Mouse (Mus musculus) hindbrain, embryonic 16.5 days (tissue): ENCODE results near the gene Fkbp5. TPM values are rescaled to one million over a fixed set of nuclear protein-coding genes. Genes with fewer than 3 reads are reported as not detected.

ENCODE experiments used
- ATAC-seq: fragments of 200-750 bp; cut with Nextera tagmentation; 2 replicates; pipeline ENCODE4 v1.8.0; 2017; ENCODE audit warnings: moderate TSS enrichment, moderate library complexity
- H3K27ac ChIP-seq: fragments of 300-500 bp; sonication (generic); 2 replicates; pipeline ENCODE4 v1.5.1; 2014; ENCODE audit warnings: low read depth, mild to moderate bottlenecking, control low read depth, low read length, moderate library complexity
- H3K27me3 ChIP-seq: fragments of 300-500 bp; sonication (generic); replicated peaks from 2 replicates; pipeline ENCODE4 v1.6.1; 2014; ENCODE audit warnings: low read length; ENCODE audit not compliant: control insufficient read depth, insufficient read depth
- H3K36me3 ChIP-seq: fragments of 300-500 bp; sonication (generic); 2 replicates; pipeline ENCODE4 v1.6.1; 2014; ENCODE audit warnings: mild to moderate bottlenecking, low read length, moderate library complexity, mixed read lengths; ENCODE audit not compliant: control insufficient read depth, insufficient read depth
- H3K4me1 ChIP-seq: fragments of 300-500 bp; sonication (generic); 2 replicates; pipeline ENCODE4 v1.6.1; 2014; ENCODE audit warnings: low read depth, low read length; ENCODE audit not compliant: control insufficient read depth, insufficient read depth
- H3K4me2 ChIP-seq: fragments of 300-500 bp; sonication (generic); 2 replicates; pipeline ENCODE4 v1.6.1; 2014; ENCODE audit warnings: mild to moderate bottlenecking, low read length, control low read depth, moderate library complexity
- H3K4me3 ChIP-seq: fragments of 300-500 bp; sonication (generic); 2 replicates; pipeline ENCODE4 v1.5.1; 2014; ENCODE audit warnings: mild to moderate bottlenecking, low read length, control low read depth, moderate library complexity
- H3K9ac ChIP-seq: fragments of 300-500 bp; sonication (generic); 2 replicates; pipeline ENCODE4 v1.6.1; 2014; ENCODE audit warnings: low read depth, mild to moderate bottlenecking, control low read depth, low read length, moderate library complexity
- H3K9me3 ChIP-seq: fragments of 300-500 bp; sonication (generic); 2 replicates; pipeline ENCODE4 v1.6.1; 2014; ENCODE audit warnings: mild to moderate bottlenecking, low read length, moderate library complexity; ENCODE audit not compliant: control insufficient read depth
- WGBS: fragments of 180-500 bp; shearing (Covaris S2); extraction: QIAGEN DNeasy Blood & Tissue Kit; methylation state at CpG from one replicate; pipeline ENCODE4 v1.1.7; 2014; 5-methylcytosine and 5-hydroxymethylcytosine counted together
- polyA plus RNA-seq: library from polyadenylated mRNA; unstranded; fragments of >200 nt; fragmentation: Nextera tagmentation; extraction: Ambion mirVana; gene quantifications from 2 replicates; pipeline ENCODE4 v1.2.1, GENCODE M21; 2015

The Fkbp5 gene
- polyA plus RNA-seq, 1 experiment from 2014 or later = 26.7 TPM

- Histone ChIP-seq H3K9ac (peak overlapping the region; percentile 91), H3K36me3 (no peaks in the 10 kb centered on the region), H3K4me3 (peak overlapping the region; percentile 97), H3K9me3 (no peaks in the 10 kb centered on the region), H3K27ac (peak overlapping the region; percentile 86), H3K4me1 (no peaks in the 10 kb centered on the region; the same call in 1 of the 2 replicates), H3K27me3 (no peaks in the 10 kb centered on the region), H3K4me2 (peak overlapping the region; percentile 83)
- WGBS = 4% methylated on average over 30 of the region's 30 CpGs
- peak; percentile 1; the same call in 1 of the 2 replicates for ATAC-seq
These were observed 32.5 kb downstream of the Fkbp5 start for GRCm38 (mm10) chr17:28484704-28485445.

- Histone ChIP-seq H3K9ac (no peak overlapping the region), H3K27me3 (no peaks in the 10 kb centered on the region), H3K4me3 (no peak overlapping the region), H3K9me3 (no peaks in the 10 kb centered on the region), H3K4me1 (no peaks in the 10 kb centered on the region), H3K4me2 (no peak overlapping the region), H3K27ac (no peak overlapping the region), H3K36me3 (0 out of 2 replicates have a peak, but pooled peaks cover 2% of the 10 kb centered on the region)
- 91% methylated on average over 8 of the region's 8 CpGs for WGBS
- no peak for ATAC-seq
These were observed 39.9 kb downstream of the Fkbp5 start for GRCm38 (mm10) chr17:28477421-28477820.

- Histone ChIP-seq H3K4me2 (no peak overlapping the region), H3K4me1 (no peaks in the 10 kb centered on the region), H3K27me3 (no peaks in the 10 kb centered on the region), H3K9ac (no peak overlapping the region), H3K27ac (no peak overlapping the region), H3K36me3 (0 out of 2 replicates have a peak, but pooled peaks cover 2% of the 10 kb centered on the region), H3K9me3 (no peaks in the 10 kb centered on the region), H3K4me3 (no peak overlapping the region)
- ATAC-seq = no peak
These were observed 40.9 kb downstream of the Fkbp5 start for GRCm38 (mm10) chr17:28476441-28476840.

GRCm38 (mm10) chr17:28475593-28476325, 41.6 kb downstream of the Fkbp5 start:
- H3K27ac ChIP-seq = no peak overlapping the region
- no peaks in the 10 kb centered on the region for H3K27me3 ChIP-seq
- WGBS = 65% methylated on average over 3 of the region's 3 CpGs
- no peaks in the 10 kb centered on the region for H3K9me3 ChIP-seq
- no peak overlapping the region for H3K9ac ChIP-seq
- ATAC-seq = no peak
- H3K36me3 ChIP-seq = 0 out of 2 replicates have a peak, but pooled peaks cover 2% of the 10 kb centered on the region
- H3K4me1 ChIP-seq = no peaks in the 10 kb centered on the region
- H3K4me2 ChIP-seq = no peak overlapping the region
- no peak overlapping the region for H3K4me3 ChIP-seq

- no peak overlapping the region for H3K4me3 ChIP-seq
- no peak overlapping the region for H3K4me2 ChIP-seq
- H3K9me3 ChIP-seq = no peaks in the 10 kb centered on the region
- ATAC-seq = no peak
- 0 out of 2 replicates have a peak, but pooled peaks cover 2% of the 10 kb centered on the region for H3K36me3 ChIP-seq
- 56% methylated on average over 5 of the region's 5 CpGs for WGBS
- no peaks in the 10 kb centered on the region for H3K27me3 ChIP-seq
- no peak overlapping the region for H3K9ac ChIP-seq
- H3K4me1 ChIP-seq = no peaks in the 10 kb centered on the region; the same call in 1 of the 2 replicates
- no peak overlapping the region for H3K27ac ChIP-seq
These were observed 44.6 kb downstream of the Fkbp5 start for GRCm38 (mm10) chr17:28472696-28473095.

- no peaks in the 10 kb centered on the region for H3K27me3 ChIP-seq
- no peak overlapping the region for H3K4me2 ChIP-seq
- no peak for ATAC-seq
- no peak overlapping the region for H3K9ac ChIP-seq
- no peak overlapping the region for H3K27ac ChIP-seq
- 74% methylated on average over 6 of the region's 6 CpGs for WGBS
- no peak overlapping the region for H3K4me3 ChIP-seq
- 0 out of 2 replicates have a peak, but pooled peaks cover 2% of the 10 kb centered on the region for H3K36me3 ChIP-seq
- H3K4me1 ChIP-seq = no peaks in the 10 kb centered on the region; the same call in 1 of the 2 replicates
- no peaks in the 10 kb centered on the region for H3K9me3 ChIP-seq
These were observed 46.5 kb downstream of the Fkbp5 start for GRCm38 (mm10) chr17:28470876-28471275.

GRCm38 (mm10) chr17:28467749-28468148, 49.6 kb downstream of the Fkbp5 start:
- Histone ChIP-seq H3K27me3 (no peaks in the 10 kb centered on the region), H3K27ac (no peak overlapping the region), H3K9me3 (no peaks in the 10 kb centered on the region), H3K36me3 (no peaks in the 10 kb centered on the region), H3K4me3 (no peak overlapping the region), H3K4me1 (no peaks in the 10 kb centered on the region; the same call in 1 of the 2 replicates), H3K4me2 (peak overlapping the region; percentile 15; the same call in 1 of the 2 replicates), H3K9ac (no peak overlapping the region)
- ATAC-seq = no peak
- 66% methylated on average over 11 of the region's 11 CpGs for WGBS

GRCm38 (mm10) chr17:28465968-28466367, 51.4 kb downstream of the Fkbp5 start:
- no peaks in the 10 kb centered on the region for H3K36me3 ChIP-seq
- no peaks in the 10 kb centered on the region for H3K27me3 ChIP-seq
- H3K27ac ChIP-seq = no peak overlapping the region
- 85% methylated on average over 4 of the region's 4 CpGs for WGBS
- no peak overlapping the region for H3K4me3 ChIP-seq
- no peak for ATAC-seq
- H3K9me3 ChIP-seq = no peaks in the 10 kb centered on the region
- H3K9ac ChIP-seq = no peak overlapping the region
- no peaks in the 10 kb centered on the region; the same call in 1 of the 2 replicates for H3K4me1 ChIP-seq
- no peak overlapping the region for H3K4me2 ChIP-seq
